Mouse (Mus musculus): ENCODE results near the gene Defa23. TPM values are rescaled to one million over a fixed set of nuclear protein-coding genes. Genes with fewer than 3 reads are reported as not detected.

Gene Defa23
- total RNA-seq (2023; ENCODE audit: inconsistent age): not detected in 4 replicates

GRCm38 (mm10) chr8:21054747-21055146 is at the start of gene Defa23:
Defa23 (plus strand) TSS chr8:21055047.

GRCm38 (mm10) chr8:21025245-21025644 is 29.6 kb upstream of the Defa23 start, which contains the start of gene Defa21:
Defa21 (plus strand) TSS chr8:21025545.

GRCm38 (mm10) chr8:21064738-21065137 is 9.9 kb downstream of the Defa23 start, which contains the start of gene Defa35:
Defa35 (plus strand) TSS chr8:21065038.

GRCm38 (mm10) chr8:21084142-21084541 is 29.3 kb downstream of the Defa23 start, which contains the start of gene Defa25:
Defa25 (plus strand) TSS chr8:21084442.

GRCm38 (mm10) chr8:21095950-21096349 is 41.1 kb downstream of the Defa23 start, which contains the start of gene Gm14851:
Gm14851 (minus strand) TSS chr8:21096050.

Other genes starting within 250 kb of the Defa23 start
- gene Defb33, start 162.4 kb upstream of the Defa23 start, total RNA-seq (2023; ENCODE audit: inconsistent age): not detected in 4 replicates
- gene Gm15056, start 152.4 kb upstream of the Defa23 start, total RNA-seq (2023; ENCODE audit: inconsistent age): not detected in 4 replicates
- not detected in 4 replicates for gene Gm6040, start 133.0 kb upstream of the Defa23 start, total RNA-seq (2023; ENCODE audit: inconsistent age)
- gene AY761185, start 110.3 kb upstream of the Defa23 start, total RNA-seq (2023; ENCODE audit: inconsistent age): not detected in 4 replicates
- gene Defa21, start 29.5 kb upstream of the Defa23 start, total RNA-seq (2023; ENCODE audit: inconsistent age): not detected in 4 replicates
- gene Defa35, start 10.0 kb downstream of the Defa23 start, total RNA-seq (2023; ENCODE audit: inconsistent age): not detected in 4 replicates
- gene Defa25, start 29.4 kb downstream of the Defa23 start, total RNA-seq (2023; ENCODE audit: inconsistent age): not detected in 4 replicates
- not detected in 4 replicates for gene Gm14851, start 41.0 kb downstream of the Defa23 start, total RNA-seq (2023; ENCODE audit: inconsistent age)
- gene Defa30, start 79.6 kb downstream of the Defa23 start, total RNA-seq (2023; ENCODE audit: inconsistent age): not detected in 4 replicates
- not detected in 4 replicates for gene Defa22, start 107.2 kb downstream of the Defa23 start, total RNA-seq (2023; ENCODE audit: inconsistent age)
- not detected in 4 replicates for gene Defa31, start 136.6 kb downstream of the Defa23 start, total RNA-seq (2023; ENCODE audit: inconsistent age)
- gene Gm15293, start 146.5 kb downstream of the Defa23 start, total RNA-seq (2023; ENCODE audit: inconsistent age): not detected in 4 replicates
- gene Gm15292, start 194.7 kb downstream of the Defa23 start, total RNA-seq (2023; ENCODE audit: inconsistent age): not detected in 4 replicates

All from B cell, adult (primary cell).